Mouse (Mus musculus) forebrain, embryonic 16.5 days (tissue): ENCODE results near the gene Pdss2. TPM values are rescaled to one million over a fixed set of nuclear protein-coding genes. Genes with fewer than 3 reads are reported as not detected.

Experiments used
- ATAC-seq: fragments of 200-750 bp; cut with Nextera tagmentation; 2 replicates; pipeline ENCODE4 v1.8.0; 2017; ENCODE audit warnings: mild to moderate bottlenecking, moderate library complexity
- H3K27ac ChIP-seq: fragments of 300-500 bp; sonication (generic); 2 replicates; pipeline ENCODE4 v1.5.1; 2014; ENCODE audit warnings: low read length, control low read depth
- H3K27me3 ChIP-seq: fragments of 300-500 bp; sonication (generic); replicated peaks from 2 replicates; pipeline ENCODE4 v1.6.1; 2014; ENCODE audit warnings: low read length; ENCODE audit not compliant: control insufficient read depth, insufficient read depth
- H3K36me3 ChIP-seq: fragments of 300-500 bp; sonication (generic); 2 replicates; pipeline ENCODE4 v1.6.1; 2014; ENCODE audit not compliant: control insufficient read depth, insufficient read depth
- H3K4me1 ChIP-seq: fragments of 300-500 bp; sonication (generic); replicated peaks from 2 replicates; pipeline ENCODE4 v1.6.1; 2014; ENCODE audit warnings: low read length; ENCODE audit not compliant: control insufficient read depth, insufficient read depth
- H3K4me2 ChIP-seq: fragments of 300-500 bp; sonication (generic); 2 replicates; pipeline ENCODE4 v1.6.1; 2014; ENCODE audit warnings: mild to moderate bottlenecking, low read length, control low read depth
- H3K4me3 ChIP-seq: fragments of 300-500 bp; sonication (generic); replicated peaks from 2 replicates; pipeline ENCODE4 v1.5.1; 2014; ENCODE audit warnings: mild to moderate bottlenecking, low read length, control low read depth
- H3K9ac ChIP-seq: fragments of 300-500 bp; sonication (generic); replicated peaks from 2 replicates; pipeline ENCODE4 v1.6.1; 2014; ENCODE audit warnings: low read depth, low read length, control low read depth
- H3K9me3 ChIP-seq: fragments of 300-500 bp; sonication (generic); 2 replicates; pipeline ENCODE4 v1.6.1; 2016; ENCODE audit warnings: low read length; ENCODE audit not compliant: control insufficient read depth
- WGBS: fragments of 180-500 bp; shearing (Covaris S2); extraction: QIAGEN DNeasy Blood & Tissue Kit; methylation state at CpG from one replicate; pipeline ENCODE4 v1.1.7; 2014; 5-methylcytosine and 5-hydroxymethylcytosine counted together
- polyA plus RNA-seq: library from polyadenylated mRNA; unstranded; fragments of >200 nt; fragmentation: Nextera tagmentation; extraction: Ambion mirVana; gene quantifications from 2 replicates; pipeline ENCODE4 v1.2.1, GENCODE M21; 2015

Gene Pdss2
- polyA plus RNA-seq, 1 experiment from 2014 or later = 17.7 TPM

- no peak overlapping the region for H3K4me2 ChIP-seq
- H3K4me3 ChIP-seq = no peak overlapping the region
- peaks cover 7% of the 10 kb centered on the region for H3K4me1 ChIP-seq
- no peaks in the 10 kb centered on the region for H3K9me3 ChIP-seq
- no peaks in the 10 kb centered on the region for H3K36me3 ChIP-seq
- 28% methylated on average over 2 of the region's 2 CpGs for WGBS
- H3K9ac ChIP-seq = no peak overlapping the region
- peak overlapping the region; percentile 52 for H3K27ac ChIP-seq
- peak; percentile 72 for ATAC-seq
- H3K27me3 ChIP-seq = no peaks in the 10 kb centered on the region
Observed at GRCm38 (mm10) chr10:43349718-43350117, 128.4 kb downstream of the Pdss2 start.

GRCm38 (mm10) chr10:43357884-43358283 lies 136.6 kb downstream of the Pdss2 start:
- H3K27ac ChIP-seq = no peak overlapping the region
- no peaks in the 10 kb centered on the region for H3K9me3 ChIP-seq
- WGBS = 50% methylated on average over 4 of the region's 4 CpGs
- no peak overlapping the region for H3K4me3 ChIP-seq
- no peaks in the 10 kb centered on the region for H3K36me3 ChIP-seq
- no peaks in the 10 kb centered on the region for H3K4me1 ChIP-seq
- H3K27me3 ChIP-seq = no peaks in the 10 kb centered on the region
- H3K4me2 ChIP-seq = no peak overlapping the region
- no peak overlapping the region for H3K9ac ChIP-seq
- ATAC-seq = no peak

DNA sequence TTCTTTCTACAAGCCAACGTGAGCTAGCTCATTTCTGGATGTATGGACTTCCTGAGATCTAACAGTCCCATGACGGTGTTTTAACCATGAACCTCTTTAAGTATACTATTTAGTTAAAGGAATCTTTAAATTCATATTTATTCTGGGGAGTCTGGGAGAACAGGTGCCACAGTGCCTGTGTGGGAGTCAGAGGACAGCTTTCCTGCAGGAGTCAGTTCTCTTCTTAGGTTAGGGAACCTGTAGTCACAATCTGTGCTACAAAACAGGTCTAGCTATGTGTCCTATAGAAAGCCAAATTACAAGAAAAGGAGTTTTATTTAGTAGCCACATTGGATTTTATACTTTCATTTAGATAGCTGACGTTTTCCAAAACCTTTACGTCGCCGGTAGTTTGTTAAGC lies 141.7 kb downstream of the Pdss2 start:
- Histone ChIP-seq H3K9ac (no peak overlapping the region), H3K27ac (no peak overlapping the region), H3K4me3 (no peak overlapping the region), H3K9me3 (no peaks in the 10 kb centered on the region), H3K4me1 (no peaks in the 10 kb centered on the region), H3K36me3 (no peaks in the 10 kb centered on the region), H3K27me3 (no peaks in the 10 kb centered on the region), H3K4me2 (no peak overlapping the region)
- 91% methylated on average over 6 of the region's 6 CpGs for WGBS
- no peak for ATAC-seq

DNA sequence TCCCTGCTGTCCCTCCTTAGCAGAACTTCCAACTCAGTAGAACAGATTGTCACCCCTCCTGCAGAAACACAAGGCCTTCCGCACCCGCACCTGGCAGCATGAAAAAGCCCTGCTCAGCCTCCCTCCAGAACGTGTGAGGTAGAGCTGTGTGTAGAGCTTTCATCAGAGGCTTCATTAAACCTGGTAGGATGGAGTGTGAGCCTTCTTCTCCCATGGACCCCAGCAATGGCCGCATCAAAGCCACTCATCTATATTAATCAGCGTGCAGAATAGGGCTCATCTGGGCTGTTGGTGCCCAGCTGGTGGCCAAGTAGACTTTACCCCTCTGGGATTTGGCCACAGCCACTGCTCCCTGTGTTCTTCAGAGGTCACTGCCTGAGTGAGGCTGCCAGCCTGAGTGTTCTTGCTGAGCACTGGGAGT lies 142.2 kb downstream of the Pdss2 start:
- no peak overlapping the region for H3K4me3 ChIP-seq
- H3K9ac ChIP-seq = no peak overlapping the region
- H3K27me3 ChIP-seq = no peaks in the 10 kb centered on the region
- no peak overlapping the region for H3K27ac ChIP-seq
- 73% methylated on average over 5 of the region's 5 CpGs for WGBS
- H3K9me3 ChIP-seq = no peaks in the 10 kb centered on the region
- H3K36me3 ChIP-seq = no peaks in the 10 kb centered on the region
- ATAC-seq = no peak
- H3K4me2 ChIP-seq = no peak overlapping the region
- H3K4me1 ChIP-seq = no peaks in the 10 kb centered on the region

GRCm38 (mm10) chr10:43365909-43366308 lies 144.6 kb downstream of the Pdss2 start:
- Histone ChIP-seq H3K4me2 (no peak overlapping the region), H3K4me3 (no peak overlapping the region), H3K27me3 (no peaks in the 10 kb centered on the region), H3K9ac (no peak overlapping the region), H3K36me3 (no peaks in the 10 kb centered on the region), H3K4me1 (no peaks in the 10 kb centered on the region), H3K27ac (no peak overlapping the region), H3K9me3 (no peaks in the 10 kb centered on the region)
- WGBS = 82% methylated on average over 4 of the region's 4 CpGs
- ATAC-seq = no peak

- H3K36me3 ChIP-seq = no peaks in the 10 kb centered on the region
- no peak overlapping the region for H3K4me2 ChIP-seq
- 0 out of 2 replicates have a peak, but pooled peaks cover 2% of the 10 kb centered on the region for H3K4me1 ChIP-seq
- H3K27me3 ChIP-seq = no peaks in the 10 kb centered on the region
- H3K4me3 ChIP-seq = no peak overlapping the region
- WGBS = 95% methylated on average over 5 of the region's 5 CpGs
- no peak for ATAC-seq
- no peak overlapping the region for H3K27ac ChIP-seq
- H3K9me3 ChIP-seq = no peaks in the 10 kb centered on the region
- H3K9ac ChIP-seq = no peak overlapping the region
Observed at GRCm38 (mm10) chr10:43368611-43369010, 147.3 kb downstream of the Pdss2 start.

GRCm38 (mm10) chr10:43372315-43372714 lies 151.0 kb downstream of the Pdss2 start:
- H3K9ac ChIP-seq = no peak overlapping the region
- 0 out of 2 replicates have a peak, but pooled peaks cover 2% of the 10 kb centered on the region for H3K4me1 ChIP-seq
- 68% methylated on average over 7 of the region's 7 CpGs for WGBS
- H3K4me2 ChIP-seq = no peak overlapping the region
- no peaks in the 10 kb centered on the region for H3K36me3 ChIP-seq
- no peak overlapping the region for H3K4me3 ChIP-seq
- ATAC-seq = no peak
- no peaks in the 10 kb centered on the region for H3K27me3 ChIP-seq
- H3K9me3 ChIP-seq = no peaks in the 10 kb centered on the region
- H3K27ac ChIP-seq = no peak overlapping the region

DNA sequence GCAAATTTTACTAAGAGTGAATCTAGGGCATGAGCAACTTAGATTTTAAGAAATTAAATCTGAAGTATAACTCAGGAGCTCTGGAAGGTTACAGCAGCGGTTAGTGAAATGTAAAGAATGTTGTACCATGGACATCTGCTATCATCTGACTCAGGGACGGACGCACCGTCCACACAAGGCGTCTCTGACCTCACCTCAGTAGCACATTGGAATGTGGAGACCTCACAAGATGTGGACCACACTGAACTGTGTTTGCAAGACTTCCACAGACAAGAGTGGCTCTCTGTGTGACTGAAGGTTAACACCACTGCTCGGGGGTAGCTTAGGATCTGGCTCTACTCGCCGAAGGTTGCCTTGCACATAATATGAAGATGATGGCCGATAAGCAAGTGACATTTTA lies 151.7 kb downstream of the Pdss2 start:
- H3K27me3 ChIP-seq = no peaks in the 10 kb centered on the region
- H3K4me2 ChIP-seq = no peak overlapping the region
- 0 out of 2 replicates have a peak, but pooled peaks cover 2% of the 10 kb centered on the region for H3K4me1 ChIP-seq
- WGBS = 88% methylated on average over 9 of the region's 9 CpGs
- no peaks in the 10 kb centered on the region for H3K9me3 ChIP-seq
- H3K36me3 ChIP-seq = no peaks in the 10 kb centered on the region
- H3K27ac ChIP-seq = no peak overlapping the region
- H3K4me3 ChIP-seq = no peak overlapping the region
- no peak for ATAC-seq
- no peak overlapping the region for H3K9ac ChIP-seq

DNA sequence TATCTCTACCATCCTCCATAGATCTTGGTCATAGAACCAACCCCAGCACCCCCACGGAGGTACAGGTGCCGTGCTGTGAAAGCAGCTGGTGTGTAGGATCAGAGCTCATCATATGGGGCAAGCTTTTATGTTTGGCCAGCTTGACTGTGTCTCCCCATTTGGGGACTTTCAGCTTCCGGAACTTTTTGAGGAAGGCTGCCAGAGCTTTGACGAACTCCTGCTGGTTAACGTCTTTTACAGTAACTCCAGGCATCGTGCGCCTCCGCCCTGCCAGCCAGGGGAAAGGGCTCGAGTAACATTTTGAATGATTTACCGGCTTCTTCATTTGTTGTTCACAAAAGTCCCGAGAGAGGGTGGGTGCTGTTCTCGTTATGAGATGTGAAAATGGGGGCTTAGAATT lies 152.4 kb downstream of the Pdss2 start:
- WGBS = 77% methylated on average over 12 of the region's 12 CpGs
- no peak for ATAC-seq

GRCm38 (mm10) chr10:43375286-43375685 lies 154.0 kb downstream of the Pdss2 start:
- no peak overlapping the region for H3K4me2 ChIP-seq
- H3K9me3 ChIP-seq = no peaks in the 10 kb centered on the region
- WGBS = 82% methylated on average over 4 of the region's 4 CpGs
- H3K4me1 ChIP-seq = 0 out of 2 replicates have a peak, but pooled peaks cover 2% of the 10 kb centered on the region
- no peak overlapping the region for H3K4me3 ChIP-seq
- no peaks in the 10 kb centered on the region for H3K36me3 ChIP-seq
- no peak for ATAC-seq
- no peaks in the 10 kb centered on the region for H3K27me3 ChIP-seq
- H3K9ac ChIP-seq = no peak overlapping the region
- H3K27ac ChIP-seq = no peak overlapping the region

More for the DNA sequence above, 152.4 kb downstream of the Pdss2 start:
- Histone ChIP-seq H3K36me3 (no peaks in the 10 kb centered on the region), H3K4me2 (no peak overlapping the region), H3K4me3 (no peak overlapping the region), H3K27me3 (no peaks in the 10 kb centered on the region), H3K9me3 (no peaks in the 10 kb centered on the region), H3K9ac (no peak overlapping the region), H3K4me1 (0 out of 2 replicates have a peak, but pooled peaks cover 2% of the 10 kb centered on the region), H3K27ac (no peak overlapping the region)
